Mouse (Mus musculus): ENCODE data around the gene Atp5b.
"Not testable (repeated sequence)": the region's sequence is repeated elsewhere in the genome, so short reads cannot be mapped to it uniquely, and the experiment has no call there.

Gene Atp5b

DNA sequence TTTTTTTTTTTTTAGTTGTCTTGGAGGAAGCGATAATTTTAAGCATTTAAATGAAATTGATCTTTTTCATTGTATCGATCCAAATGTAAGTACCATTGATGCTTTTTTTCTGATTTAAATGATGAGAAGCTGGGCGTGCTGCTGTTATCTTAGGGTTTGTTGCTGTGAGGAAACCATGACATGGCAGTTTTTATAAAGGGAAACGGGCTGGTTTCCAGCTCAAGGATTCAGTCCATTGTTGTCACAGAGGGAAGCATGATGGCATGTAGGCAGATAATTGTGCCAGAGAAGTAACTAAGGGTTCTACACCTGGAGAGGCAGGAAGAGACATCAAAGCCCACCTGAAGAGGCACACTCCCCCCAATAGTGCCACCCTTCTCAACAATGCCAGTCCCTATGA lies 13.9 kb upstream of the Atp5b start:
- no peak for DNase-seq (ENCODE audit: extremely low spot score)

DNA sequence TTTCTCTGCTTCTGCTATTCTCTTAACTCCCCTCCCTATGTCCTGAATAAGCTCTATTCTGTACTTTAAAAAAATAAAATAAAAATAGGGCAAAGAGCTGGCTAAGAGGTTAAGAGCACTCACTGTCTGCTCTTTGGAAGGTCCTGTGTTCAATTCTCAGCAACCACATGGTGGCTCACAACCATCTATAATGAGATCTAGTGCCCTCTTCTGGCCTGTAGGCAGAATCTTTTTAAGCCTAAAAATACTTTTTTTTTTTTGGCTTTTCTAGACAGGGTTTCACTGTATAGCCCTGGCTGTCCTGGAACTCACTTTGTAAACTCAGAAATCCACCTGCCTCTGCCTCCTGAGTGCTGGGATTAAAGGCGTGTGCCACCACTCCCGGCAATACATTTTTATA lies 12.6 kb upstream of the Atp5b start:
- not testable (repeated sequence) for DNase-seq (ENCODE audit: extremely low spot score)

DNA sequence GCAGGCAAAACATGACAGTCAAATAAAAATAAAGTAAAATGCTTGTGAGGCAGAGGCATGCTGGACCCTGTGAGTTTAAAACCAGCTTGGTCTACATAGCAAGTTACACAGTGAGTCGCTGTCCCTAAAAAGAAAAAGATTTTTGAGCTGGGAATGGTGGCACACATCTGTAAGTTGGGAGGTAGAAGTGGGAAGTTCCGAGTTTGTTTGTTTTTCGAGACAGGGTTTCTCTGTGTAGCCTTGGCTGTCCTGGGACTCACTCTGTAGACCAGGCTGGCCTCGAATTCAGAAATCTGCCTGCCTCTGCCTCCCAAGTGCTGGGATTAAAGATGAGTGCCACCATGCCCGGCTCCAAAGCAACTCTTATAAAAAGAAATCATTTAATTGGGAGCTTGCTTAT lies 4.8 kb upstream of the Atp5b start:
- DNase-seq (ENCODE audit: extremely low spot score), result not testable (repeated sequence)

DNA sequence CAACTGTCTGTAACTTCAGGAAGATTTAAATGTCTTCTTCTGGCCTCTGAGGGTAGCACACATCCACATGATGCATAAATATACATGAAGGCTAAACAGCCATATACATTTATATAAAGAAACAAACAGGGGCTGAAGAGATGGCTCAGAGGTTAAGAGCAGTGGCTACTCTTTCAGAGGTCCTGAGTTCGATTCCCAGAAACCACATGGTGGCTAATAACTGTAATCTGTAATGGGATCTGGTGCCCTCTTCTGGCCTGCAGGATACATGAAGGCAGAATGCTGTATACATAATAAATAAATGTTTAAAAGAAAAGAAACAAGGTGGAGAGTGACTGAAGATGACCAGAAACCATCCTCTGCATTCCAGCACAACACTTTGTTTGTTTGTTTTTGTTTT lies 2.6 kb upstream of the Atp5b start:
- DNase-seq (ENCODE audit: extremely low spot score), result no peak

DNA sequence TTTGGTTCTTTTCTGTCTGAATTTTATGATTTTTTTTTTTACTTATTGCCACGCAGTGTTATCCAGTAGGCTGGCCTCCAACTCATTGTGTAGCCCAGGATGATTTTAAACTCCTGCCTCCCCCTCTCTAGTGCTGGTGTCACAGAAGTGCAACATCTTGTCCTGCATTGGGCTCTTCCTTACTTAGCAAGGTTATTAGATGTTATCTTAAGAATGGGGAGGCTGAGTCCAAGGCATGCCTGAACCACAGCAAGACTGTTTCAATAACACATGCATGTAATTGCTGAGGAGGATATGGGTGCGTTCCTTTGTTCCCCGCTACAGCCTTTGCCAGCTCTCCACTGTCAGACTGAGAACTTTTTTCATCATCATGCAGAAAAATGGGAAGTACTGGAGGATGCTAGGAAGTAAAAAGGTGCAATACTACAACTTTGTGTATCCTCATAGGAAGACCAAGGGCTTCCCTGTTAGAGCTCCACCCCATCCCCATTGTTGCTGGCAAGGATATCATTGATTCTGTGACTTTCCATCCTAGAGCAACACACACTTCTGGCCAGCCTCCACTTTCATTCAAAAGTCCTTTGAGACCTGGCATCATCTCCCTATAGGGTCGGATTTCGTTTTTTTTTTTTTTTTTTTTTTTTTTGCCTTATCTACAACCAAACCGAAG lies 1.1 kb upstream of the Atp5b start:
- DNase-seq (ENCODE audit: extremely low spot score), result no peak

DNA sequence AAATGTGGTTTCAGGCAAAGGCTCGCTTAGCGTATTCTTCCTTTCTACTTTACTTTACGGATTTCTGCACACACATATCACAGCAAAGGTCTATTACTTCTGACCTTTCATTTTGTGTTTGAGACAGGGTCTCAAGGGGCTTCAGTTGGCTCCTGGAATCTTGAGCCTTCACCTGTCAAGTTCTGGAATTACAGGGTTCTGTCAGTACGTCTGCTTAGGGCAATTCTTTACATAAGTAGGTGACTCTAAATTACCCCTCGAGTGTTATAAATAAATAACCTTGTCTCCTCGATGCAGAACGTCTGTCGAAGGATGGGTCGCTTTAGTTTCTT lies 630 bp upstream of the Atp5b start:
- DNase-seq (ENCODE audit: extremely low spot score), result peak; percentile 43

DNA sequence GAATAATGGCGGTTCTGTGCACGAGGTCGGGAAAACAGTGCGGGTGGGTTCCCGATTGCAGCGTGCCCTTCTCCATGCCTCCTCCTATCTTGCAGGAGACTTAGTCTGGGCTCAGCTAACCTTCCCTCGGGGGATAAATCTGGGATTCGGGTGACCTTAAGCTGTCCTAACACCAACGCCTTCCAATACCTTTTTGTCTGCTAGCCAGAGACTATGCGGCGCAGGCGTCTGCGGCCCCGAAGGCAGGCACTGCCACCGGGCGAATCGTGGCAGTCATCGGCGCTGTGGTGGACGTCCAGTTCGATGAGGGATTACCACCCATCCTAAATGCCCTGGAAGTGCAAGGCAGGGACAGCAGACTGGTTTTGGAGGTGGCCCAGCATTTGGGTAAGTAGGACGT lies 615 bp downstream of the Atp5b start:
- DNase-seq (ENCODE audit: extremely low spot score), result no peak

DNA sequence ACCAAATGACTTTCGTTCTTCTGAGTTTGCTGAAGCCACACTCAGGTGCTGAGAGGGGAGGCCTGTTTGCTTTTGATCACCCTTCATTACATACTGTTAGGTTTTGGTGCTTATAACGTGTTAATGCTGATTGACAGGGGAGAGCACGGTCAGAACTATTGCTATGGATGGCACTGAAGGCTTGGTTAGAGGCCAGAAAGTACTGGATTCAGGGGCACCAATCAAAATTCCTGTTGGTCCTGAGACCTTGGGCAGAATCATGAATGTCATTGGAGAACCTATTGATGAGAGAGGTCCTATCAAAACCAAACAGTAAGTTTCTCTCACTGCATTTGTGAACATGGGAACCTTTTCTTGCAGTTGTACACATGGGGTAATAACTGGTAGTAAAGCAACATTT lies 1.1 kb downstream of the Atp5b start:
- no peak for DNase-seq (ENCODE audit: extremely low spot score)

DNA sequence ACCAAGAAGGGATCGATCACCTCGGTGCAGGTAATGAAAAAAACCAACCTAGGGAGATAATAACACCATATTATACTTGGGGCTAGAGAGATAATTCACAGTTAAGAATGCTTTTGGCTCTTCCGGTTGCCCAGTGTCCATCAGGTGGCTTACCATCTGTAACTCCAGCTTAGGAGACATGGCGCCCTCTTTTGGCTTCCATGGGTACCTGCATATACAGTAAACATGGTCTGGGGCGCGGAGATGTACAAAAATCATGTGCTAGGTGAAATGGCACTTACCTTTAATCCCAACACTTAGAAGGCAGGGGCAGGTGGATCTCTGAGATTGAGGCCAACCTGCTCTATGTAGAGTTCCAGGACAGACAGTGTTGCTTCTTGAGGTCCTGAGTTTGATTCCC lies 3.3 kb downstream of the Atp5b start:
- peak; percentile 20 for DNase-seq (ENCODE audit: extremely low spot score)

DNA sequence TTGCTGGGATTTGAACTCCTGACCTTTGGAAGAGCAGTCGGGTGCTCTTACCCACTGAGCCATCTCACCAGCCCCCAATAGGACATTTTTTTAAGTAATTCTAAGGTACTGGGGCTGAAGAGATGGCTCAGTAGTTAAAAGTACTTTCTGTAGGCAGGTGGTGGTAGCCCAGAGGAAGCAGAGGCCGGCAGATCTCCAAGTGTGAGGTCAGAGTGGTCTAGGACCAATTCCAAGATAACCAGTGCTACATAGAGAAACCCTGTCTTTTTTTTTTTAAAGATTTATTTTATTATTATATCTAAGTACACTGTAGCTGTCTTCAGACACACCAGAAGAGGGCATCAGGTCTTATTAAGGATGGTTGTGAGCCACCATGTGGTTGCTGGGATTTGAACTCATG lies 4.1 kb downstream of the Atp5b start:
- DNase-seq (ENCODE audit: extremely low spot score), result not testable (repeated sequence)

DNA sequence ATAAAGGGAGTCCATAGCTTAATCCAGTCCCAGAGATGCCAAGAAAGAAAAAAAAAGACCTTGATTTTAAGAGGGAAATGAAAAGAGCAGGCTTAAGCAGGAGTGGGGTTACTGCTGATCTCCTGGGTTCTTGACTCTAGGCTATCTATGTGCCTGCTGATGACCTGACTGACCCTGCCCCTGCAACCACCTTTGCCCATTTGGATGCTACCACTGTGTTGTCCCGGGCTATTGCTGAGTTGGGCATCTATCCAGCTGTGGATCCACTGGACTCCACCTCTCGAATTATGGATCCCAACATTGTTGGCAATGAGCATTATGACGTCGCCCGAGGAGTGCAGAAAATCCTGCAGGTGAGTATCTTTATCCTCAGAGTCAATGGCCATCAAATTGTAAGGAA lies 5.1 kb downstream of the Atp5b start:
- DNase-seq (ENCODE audit: extremely low spot score), result no peak

DNA sequence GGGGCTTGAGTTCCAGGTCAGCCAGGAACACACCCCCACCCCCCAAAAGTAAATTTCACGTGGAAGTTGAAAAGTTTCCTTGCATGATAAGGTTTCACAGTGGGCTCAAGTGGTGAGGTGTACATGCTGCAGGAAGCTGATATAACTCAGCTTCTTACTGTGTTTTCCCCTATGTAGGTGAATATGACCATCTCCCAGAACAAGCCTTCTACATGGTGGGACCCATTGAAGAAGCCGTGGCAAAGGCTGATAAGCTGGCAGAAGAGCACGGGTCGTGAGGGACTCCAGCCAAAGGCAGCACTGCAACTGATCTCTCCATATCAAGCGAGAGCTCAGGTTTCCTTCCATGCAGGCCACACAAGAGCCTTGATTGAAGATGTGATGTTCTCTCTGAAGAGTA lies 6.8 kb downstream of the Atp5b start:
- DNase-seq (ENCODE audit: extremely low spot score), result no peak

DNA sequence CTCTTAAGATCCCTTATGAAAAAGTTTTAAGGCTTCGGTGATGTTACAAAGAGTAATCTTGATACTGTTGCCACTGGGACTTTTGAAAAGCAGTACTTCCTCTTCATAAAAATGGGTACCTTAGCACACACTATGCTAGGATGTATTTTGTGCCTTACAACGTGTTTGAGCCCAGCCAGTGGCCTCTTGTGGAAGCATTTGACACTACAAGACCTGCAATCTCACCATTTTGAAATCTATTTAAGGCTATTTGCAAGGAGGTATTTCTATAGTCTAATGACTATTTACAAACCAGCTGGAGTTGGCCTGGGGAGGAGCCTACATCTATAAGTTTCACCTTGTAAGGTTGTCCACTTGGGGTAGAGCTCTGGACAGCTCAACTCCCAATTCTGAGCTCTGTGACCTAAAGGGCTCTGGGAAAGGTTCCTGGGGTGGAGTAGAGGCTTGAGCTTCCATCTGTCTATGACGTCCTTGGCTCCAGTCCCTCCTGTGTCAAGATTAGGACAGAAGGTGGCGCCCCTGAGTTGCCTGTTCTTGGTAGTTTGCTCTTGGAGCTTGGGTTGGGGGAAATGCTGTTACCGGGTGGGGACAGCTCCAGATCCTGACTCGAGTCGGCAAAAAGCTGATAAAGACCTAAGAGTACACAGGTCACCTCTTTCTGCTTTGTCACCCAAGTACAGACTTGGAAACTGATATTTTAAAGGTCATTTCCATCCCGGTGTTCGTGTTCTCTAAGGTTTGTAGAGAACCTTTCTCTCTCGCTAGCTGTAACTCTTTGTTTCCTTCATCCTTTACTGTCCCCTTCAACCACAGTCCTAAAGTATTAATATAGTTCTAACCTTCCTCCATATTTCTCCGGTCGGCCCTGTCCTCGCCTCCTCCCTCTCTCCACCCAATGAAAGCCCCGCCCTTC lies 7.8 kb downstream of the Atp5b start:
- peak; percentile 92 for DNase-seq (ENCODE audit: extremely low spot score)

DNA sequence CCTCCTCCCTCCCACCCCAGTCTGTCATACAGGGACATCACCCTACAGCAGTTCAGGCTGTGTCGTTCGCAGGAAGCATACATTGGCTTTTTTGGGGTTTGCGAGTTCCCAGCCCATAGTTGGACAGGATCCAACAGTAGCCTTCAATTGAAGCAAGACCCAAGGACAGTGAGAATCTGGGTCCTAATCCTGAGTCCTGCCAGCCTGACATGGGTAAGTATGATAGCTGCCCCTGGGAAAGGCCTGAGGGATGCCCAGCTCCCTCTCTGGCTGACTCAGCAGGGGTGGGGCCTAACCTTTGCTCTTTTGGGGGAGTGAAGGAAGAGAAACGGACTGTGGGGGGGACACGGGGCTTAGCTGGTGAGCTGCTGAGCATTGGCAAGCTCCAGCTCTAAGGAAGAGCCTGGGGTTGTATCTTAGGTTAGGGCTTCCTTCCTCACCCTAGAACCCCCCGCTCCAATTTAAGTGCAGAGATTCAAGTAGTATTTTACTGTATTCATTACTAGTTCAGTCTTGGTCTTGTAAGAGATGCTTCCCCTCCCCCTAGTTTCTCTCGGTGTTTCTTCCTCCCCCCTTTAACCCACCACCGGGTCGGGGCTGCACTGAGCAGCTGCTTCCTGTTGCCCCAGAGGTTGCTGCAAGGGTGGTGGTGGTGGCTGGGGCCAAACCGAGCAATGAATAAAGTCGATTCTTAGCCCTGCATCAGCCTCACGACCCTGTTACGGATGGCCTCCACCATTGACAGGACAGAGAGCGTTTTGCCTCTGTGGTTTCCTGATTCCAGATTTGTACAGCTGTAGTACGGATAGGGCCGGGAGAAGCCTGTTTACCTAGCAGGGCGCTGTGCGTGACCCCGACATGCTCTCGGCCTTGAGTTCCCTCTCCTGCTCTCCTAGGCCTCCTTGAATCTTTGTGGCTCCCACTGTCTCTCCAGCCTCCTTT lies 8.8 kb downstream of the Atp5b start, which contains the start of gene Baz2a:
Baz2a (plus strand) TSS at position 14 of the 942 bp plus-strand sequence.
- DNase-seq (ENCODE audit: extremely low spot score), result peak; percentile 61

DNA sequence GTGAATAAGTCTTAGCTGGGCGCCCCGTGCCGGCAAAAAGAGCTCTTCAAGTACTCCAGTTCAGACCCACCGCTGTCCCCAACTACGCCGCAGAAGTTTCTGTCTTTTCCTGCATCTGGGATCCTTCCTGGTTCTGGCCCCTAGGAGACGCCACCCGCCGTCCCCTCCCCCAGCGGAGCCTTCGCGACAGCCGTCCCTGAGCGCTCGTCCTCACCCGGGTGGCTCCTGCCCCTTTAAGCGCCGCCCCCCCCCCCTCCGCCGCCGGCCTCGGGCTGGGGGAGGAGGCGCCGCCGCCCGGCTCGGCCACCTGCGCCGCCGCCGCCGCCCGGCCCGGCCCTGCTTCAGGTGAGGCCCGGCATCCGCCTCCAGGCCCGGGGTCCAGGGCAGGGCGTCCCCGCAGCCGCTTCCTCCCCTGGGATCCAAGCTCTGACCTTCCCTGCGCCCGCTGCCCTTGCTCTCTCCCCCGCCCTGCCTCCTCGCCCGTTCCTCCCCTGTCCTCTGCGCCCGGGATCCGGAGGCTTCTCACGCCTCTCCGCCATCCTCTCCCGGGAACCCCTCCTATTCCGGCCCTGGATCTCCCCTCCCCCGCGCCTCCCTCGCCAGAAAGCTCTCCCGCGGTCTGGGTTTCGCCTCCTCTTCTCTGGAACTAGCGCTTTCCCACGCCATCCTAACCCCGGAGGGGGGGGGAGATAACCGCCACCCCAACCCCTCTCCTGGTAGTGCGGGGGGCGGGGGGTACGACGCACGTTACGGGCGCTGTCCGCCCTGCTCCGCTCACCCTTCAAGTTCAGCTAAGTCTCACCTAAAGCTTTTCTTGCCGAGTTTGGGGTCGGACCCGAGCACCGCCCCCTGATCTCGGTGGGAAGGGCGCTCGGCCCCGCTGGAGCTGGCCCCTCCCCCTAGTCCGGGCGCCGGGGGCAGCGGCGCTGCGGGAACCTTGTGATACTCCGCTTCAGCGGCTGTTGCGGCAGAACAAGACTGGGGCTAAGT lies 9.7 kb downstream of the Atp5b start:
- peak; percentile 87 for DNase-seq (ENCODE audit: extremely low spot score)

DNA sequence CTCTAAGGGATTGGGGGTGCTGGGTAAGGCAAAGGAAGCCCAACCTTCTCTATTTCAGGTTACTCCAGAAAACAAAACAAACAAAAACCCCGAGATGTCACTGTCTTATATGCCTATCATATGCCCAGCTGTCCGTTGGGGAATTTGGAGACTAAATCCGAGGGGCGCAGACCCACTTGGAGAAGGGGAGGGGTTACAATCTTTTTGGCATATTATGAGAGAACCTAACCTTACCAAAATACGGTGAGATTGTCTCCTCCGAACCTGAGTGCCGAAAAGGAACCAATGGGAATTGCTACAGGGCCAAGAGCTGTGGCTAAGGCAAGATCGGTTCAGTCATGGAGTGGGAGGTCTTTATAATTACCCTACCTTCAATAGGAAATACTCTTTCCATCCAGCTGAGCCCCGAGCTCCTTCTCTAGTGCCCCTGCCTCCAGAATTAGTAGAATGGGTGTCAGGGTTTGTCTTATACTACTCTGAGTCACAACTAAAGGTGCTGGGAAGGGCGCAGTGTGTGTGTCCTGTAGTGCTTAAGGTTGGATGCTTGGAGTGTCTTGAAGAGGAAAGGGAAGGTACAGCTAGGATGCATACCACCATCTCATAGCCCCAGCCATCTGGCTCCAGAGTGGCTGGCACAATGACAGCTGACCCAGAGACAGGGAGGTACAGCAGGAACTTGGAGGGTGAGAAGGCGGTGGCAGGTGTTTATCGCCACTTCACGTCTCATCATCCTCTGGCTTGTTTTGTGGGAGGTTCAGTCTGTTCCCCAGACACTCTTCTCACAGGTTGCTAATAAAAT lies 10.6 kb downstream of the Atp5b start:
- no peak for DNase-seq (ENCODE audit: extremely low spot score)

DNA sequence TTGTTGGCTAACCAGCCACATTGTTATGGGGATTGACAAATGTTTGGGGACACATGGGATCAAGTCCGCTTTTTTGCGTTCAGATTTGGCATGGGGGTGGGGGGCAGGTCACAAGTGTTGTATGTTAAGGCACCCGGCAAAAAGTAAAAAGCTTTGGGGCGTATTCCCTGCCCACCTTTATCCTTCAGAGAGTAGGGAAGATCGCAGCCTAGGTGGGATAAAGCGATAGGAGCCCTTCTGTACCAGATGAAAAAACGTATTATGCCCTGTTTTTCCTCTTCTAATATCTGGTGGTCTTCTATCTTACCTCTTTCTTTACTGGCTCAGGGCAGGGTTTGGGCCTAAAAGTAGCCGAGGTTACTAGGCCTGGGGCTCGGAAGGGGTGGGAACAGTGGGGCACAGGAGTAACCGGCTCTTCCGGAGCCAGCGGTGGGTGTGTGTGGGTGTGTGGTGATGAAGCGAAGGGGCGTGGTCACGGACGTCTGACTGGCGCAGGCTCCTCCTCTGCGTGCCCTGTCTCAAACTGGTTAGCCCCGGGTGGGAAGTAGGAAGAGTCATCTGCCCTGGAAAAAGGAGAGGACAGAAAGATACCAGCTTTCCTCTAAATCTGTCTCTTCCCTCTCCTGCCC lies 11.4 kb downstream of the Atp5b start:
- DNase-seq (ENCODE audit: extremely low spot score), result peak; percentile 82

DNA sequence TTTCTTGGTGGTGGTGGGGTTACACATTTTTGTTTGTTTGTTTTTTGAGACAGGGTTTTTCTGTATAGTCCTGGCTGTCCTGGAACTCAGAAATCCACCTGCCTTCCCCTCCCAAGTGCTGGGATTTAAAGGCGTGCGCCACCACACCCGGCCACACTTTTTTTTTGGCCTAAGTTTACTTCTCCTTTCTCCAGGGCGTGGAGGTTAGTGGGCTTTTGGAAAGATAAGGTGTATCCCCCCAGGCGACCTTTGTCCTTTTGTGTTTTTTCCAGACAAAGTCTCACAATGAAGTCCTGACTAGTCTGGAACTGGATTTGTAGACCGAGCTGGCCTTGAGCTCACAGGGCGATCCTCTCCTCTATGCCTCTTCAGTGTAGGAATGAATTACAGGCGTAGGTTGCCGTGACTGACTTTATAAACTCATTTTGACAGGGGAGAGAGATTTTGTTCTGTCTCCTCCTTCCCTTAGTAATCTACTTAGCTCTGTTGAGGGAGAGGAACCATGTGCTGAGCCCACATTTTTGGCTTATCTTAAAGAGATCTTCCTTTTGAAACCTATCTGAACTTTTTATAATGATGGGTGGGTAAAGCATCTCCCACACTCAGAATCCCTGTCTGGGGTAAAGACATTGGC lies 12.0 kb downstream of the Atp5b start:
- no peak for DNase-seq (ENCODE audit: extremely low spot score)

DNA sequence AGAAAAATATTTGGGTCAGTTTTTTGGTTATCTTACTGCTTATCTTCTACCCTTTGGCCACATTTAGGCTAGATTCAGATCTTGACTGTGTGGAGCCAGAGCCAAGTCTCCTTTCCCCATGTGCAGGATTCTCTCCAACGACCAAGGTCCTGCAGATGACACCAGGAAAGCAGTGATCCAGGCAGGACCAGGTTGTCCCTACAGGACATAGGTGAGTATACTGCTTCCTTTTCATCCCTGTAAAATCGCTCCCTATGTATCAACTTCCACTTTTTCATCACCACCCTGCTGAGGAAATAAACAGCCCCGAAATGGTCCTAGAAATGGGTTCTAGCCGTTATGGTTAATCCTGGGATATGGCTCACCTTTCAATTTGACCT lies 13.2 kb downstream of the Atp5b start:
- no peak for DNase-seq (ENCODE audit: extremely low spot score)

Measured in embryo, embryonic 9.5 days (tissue).